Mouse (Mus musculus) thymus, postnatal 25 days (tissue): ENCODE measurements around the gene Gm20458.
A peak's percentile ranks its signal among the peaks of the same experiment; 100 is the strongest.

Experiments used
- DNase-seq: peaks from one replicate; pipeline ENCODE4 v3.0.0; 2022

Gene Gm20458

GRCm38 (mm10) chr2:164453887-164454500, 6.8 kb upstream of the Gm20458 start:
- no peak for DNase-seq

DNA sequence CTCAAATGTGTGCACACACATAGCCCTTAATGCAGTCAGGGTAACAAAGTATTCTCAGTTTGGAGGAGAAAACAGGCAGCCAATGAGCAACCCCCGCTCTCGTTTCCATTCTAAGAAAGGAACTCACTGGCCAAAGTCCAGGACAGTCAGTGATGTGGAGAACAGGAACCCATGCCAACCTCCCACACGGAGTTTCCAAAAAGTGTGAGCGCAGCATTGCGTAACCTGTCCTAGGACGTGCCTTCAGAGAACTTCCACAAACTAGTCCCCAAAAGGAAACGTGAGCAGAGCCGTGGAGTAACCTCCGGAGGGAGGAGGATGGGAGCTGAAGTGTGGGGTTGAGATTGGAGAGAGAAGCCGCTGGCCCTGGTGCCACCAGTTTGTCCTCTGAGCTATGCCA, 5.9 kb upstream of the Gm20458 start:
- no peak for DNase-seq

- no peak for DNase-seq
Measured at GRCm38 (mm10) chr2:164455421-164456190, 5.2 kb upstream of the Gm20458 start.

- no peak for DNase-seq
Measured at GRCm38 (mm10) chr2:164456413-164456812, 4.4 kb upstream of the Gm20458 start.

DNA sequence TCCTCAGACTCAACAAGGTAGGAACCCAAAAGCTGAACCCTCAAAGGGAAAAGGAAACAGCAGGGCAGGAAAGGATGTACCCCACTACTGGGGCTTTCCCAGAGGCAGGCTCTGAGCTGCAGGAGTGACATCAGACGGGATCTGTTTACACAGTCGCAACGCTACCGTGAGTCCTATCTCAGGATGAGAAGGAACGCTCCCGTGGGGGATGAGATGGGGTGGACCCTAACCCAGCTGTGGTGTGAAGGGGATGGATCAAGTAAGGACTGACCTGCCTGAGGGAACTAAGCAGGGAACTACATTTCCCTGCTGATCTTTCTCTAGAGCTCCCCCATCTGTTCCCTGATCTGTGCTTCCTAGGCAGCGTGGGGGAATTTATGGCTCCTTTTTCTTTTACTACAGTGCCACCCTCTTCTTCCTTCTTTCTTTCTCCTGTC, 3.9 kb upstream of the Gm20458 start, which contains the start of gene Sys1:
Gene Sys1 (plus strand): TSS at position 101 of the 437 bp plus-strand sequence.
- no peak for DNase-seq

DNA sequence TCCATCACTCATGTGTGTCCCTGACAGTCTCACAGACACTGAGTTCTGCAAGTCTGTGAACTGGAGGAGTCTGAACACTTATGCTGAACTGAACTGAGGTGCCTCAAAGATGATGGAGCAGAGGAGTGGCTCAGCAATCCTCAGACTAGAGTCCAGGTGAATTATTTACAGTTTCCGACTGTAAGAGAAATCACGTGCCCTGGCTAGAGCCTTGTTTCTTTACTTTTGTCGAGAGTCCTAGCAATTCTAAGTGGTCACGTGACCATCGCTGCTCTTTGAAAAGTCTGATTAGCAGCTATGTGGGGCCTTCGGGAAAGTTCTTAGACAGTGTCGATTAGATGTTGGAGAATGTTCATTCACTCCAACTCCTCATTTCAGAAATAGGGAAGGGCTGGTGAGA, 2.8 kb upstream of the Gm20458 start:
- no peak for DNase-seq

GRCm38 (mm10) chr2:164458535-164458934, 2.2 kb upstream of the Gm20458 start:
- DNase-seq = no peak

DNA sequence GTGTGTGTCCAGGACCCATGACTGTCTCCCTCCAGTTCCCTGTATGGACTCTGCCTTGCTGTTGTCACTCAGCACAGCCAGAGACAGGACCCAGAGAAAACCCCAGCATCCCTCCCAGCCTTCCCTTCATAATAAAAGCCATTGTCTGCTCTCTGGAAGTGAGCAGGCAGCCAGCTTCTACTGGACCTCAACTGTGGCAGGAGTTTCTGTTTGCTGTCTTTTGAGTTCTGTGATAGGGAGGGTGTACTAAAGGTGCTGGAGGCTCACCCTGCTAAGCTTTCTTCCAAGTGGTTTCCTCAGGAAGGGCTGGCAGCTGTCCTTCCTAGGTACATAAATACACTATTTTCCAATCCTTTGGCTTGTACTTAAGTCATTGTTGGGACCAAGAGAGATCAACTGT, 4.4 kb downstream of the Gm20458 start:
- DNase-seq = no peak

DNA sequence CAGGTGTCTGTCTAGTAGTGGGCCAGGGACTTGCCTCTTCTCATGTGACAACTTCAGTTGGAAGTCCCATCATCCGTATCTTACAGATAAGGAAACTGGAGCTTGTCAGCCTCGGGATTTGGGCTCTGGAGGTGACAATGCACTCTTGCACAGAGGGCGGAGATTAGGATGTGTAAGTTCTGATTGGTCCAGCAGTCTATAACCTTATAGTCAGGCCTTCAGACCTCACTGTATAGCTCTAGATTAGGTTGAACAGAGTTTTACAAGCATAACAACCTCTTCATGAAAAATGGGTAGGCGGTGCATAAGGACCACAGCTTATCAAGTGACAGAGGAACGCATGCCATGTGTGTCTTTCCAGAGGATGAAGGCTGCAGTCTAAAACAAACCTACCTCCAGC, 6.0 kb downstream of the Gm20458 start:
- DNase-seq = no peak

DNA sequence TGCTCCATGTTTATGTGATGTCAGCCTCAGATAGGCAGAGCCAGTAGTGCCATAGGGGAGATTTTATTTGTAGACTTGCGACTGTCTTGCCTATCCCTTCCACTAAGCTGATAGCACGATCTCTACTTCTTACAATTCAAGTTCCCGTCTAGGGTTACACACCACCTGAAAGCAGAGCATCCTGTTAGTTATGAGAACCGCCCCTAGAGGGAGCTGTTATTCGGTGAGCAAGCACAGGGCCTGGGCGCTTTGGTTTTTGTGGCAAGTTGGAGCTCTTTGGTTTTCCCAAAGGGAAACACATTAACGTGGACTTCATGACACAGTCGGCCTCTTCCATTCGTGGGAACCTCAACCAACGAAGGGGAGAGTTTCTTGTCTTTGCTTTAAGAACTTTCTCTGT, 9.5 kb downstream of the Gm20458 start:
- peak; percentile 55 for DNase-seq

- no peak for DNase-seq
Measured at GRCm38 (mm10) chr2:164473624-164474023, 12.9 kb downstream of the Gm20458 start, which contains the start of gene Trp53tg5. Gene Trp53tg5 (minus strand): TSS chr2:164473724.

DNA sequence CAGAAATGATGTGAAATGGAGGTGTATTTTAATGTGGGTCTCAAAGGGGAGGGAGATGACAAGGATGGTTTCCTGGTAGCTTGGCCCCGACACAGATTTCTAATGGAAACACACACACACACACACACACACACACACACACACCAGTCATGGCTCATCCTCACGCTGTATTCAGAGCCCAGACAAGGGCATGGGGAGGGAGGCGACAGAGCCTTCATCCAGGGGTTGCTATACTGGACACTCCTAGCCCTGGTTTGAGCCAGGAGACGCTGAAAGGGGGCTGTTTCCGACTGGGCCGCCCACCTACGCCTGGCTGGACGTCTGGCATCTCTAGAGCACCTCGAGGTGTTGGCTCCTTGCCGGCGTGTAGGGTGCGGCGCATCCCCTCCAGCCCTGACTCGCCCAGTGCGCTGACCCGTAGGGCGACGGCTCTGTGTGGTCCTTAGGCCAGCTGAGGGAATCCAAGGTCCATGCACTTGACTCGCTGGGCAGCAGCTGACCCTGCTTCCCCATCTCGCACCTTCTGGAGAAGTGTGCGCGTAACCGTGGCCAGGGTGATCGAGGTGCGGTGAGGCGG, 25.0 kb downstream of the Gm20458 start, which contains the start of gene Dbndd2:
Gene Dbndd2 (plus strand): TSS at position 426 of the 577 bp plus-strand sequence.
- no peak for DNase-seq

- no peak for DNase-seq
Measured at GRCm38 (mm10) chr2:164486258-164487114, 25.7 kb downstream of the Gm20458 start.

GRCm38 (mm10) chr2:164487115-164487527, 26.4 kb downstream of the Gm20458 start:
- DNase-seq = no peak

- no peak for DNase-seq
Measured at GRCm38 (mm10) chr2:164487812-164488211, 27.0 kb downstream of the Gm20458 start.

DNA sequence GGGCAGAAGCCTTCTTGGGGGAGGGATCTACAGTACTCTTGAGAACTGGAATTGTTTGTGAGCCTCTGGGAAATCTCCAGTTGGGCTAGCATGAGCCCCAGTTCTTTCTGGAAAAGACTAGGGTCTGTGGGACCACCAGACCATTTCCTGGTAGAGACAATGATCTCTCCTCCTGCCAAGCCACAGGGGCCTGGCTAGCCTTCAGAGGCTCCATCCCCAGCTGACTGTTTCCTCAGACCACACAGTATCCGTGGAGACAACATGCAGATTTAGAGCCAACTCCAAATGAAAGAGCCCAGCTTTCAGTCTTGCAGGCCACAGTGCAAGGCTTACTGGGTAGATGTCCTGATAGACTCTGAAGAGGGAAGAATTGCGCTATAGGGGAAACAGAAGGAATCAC, 33.4 kb downstream of the Gm20458 start:
- no peak for DNase-seq

DNA sequence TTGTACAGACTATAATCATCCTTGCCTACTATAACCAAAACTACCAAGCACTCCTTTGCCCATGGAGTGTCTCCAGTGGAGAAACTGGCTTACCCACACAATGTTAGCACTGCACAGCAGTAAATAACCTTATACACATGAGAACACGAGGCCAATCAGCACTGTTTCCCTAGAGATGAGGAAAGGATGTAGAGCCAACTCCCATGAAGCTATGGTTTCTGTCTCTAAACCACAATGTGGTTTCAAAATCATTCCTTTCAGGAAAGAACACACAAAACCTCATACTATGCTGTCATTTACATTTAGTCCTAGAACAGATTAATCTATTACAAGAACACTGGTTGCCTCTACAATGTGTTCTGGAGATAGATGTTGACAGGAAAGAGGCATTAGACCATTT, 35.6 kb downstream of the Gm20458 start:
- no peak for DNase-seq

DNA sequence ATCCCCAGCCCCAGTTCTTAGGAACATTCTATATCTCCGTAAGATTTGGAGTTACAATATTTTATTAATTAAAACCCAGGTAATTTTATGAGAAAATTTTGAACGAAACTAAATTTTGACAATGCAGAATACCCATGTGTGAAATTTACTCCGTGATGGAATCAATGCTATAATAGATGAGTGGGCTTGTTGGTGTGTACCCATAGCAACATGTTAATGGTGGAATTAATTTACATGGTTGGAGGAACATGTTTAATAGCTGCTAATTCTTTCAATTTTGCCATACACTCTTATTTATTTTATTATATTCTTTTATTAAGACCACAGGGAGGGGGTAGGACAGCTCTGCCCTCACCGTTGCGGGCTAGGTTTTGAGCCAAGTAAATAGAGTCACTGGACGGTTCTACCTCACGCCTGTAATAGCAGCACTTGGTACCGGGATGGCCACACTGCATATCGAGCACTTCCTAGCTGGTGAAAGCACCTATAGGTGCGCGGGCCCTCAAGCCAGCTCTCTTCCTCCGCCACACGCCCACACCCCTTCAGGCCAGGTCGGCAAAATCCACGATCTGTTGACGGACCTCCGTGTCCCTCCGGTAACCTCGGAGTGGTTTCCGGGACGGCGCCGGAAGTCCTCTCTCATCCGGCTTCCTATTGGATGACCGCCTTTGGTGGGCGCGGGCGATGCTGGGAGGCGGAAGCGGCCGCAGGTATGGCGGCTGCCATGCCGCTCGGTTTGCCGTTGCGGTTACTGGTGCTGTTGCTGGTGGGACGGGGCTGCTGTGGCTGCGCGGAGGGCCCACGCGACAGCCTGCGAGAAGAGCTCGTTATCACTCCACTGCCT, 36.3 kb downstream of the Gm20458 start, which contains the start of gene Pigt:
Gene Pigt (plus strand): TSS at position 674 of the 844 bp plus-strand sequence.
- DNase-seq = peak; percentile 86

DNA sequence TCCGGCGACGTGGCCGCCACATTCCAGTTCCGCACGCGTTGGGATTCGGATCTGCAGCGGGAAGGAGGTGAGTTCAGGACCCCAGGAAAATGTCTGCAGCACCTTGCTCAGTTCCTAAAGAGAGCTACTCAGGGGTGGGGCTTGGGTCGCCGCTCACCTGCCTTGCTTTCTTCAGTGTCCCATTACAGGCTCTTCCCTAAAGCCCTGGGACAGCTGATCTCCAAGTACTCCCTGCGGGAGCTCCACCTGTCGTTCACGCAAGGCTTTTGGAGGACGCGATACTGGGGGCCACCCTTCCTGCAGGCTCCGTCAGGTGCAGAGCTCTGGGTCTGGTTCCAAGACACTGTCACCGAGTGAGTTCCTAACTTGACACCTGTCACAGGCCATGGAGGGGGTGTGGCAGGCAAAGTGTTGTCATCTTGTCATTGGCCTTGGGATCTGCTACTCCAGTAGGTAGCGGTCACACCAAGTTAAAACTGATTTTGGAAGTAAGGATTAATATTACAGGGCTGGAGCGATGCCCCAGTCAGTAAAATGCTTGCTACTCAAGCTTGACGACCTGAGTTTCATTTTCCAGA, 37.0 kb downstream of the Gm20458 start:
- DNase-seq = no peak

GRCm38 (mm10) chr2:164499317-164499716, 38.5 kb downstream of the Gm20458 start:
- no peak for DNase-seq

DNA sequence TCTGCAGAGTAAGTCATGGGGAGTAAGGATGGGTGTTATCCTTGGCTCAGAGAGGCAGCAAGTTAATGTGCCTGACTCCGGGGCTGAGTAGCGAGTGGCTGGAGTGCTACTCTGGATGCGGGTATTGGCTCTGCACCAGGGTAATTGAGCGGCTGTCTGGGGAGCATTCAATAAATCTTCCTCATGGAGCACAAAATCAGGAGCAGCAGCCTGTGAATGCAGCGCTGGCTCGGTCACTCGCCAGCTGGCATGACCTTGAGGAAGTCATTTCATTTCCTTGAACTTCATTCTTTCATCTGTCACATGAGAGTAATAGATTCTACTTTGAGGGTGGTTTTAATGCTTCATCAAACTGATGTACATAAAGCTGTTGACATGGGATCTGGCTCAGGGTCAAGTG, 39.7 kb downstream of the Gm20458 start:
- DNase-seq = no peak
